Mouse (Mus musculus): Measurements from ENCODE around the gene Duoxa1. TPM values are rescaled to one million over a fixed set of nuclear protein-coding genes. Genes with fewer than 3 reads are reported as not detected.
"Not testable (repeated sequence)": the region's sequence is repeated elsewhere in the genome, so short reads cannot be mapped to it uniquely, and the experiment has no call there.

The Duoxa1 gene
- polyA plus RNA-seq, 1 experiment from 2014 or later, result not detected

- Histone ChIP-seq H3K27ac (ENCODE audit: low read depth, low read length) (no peak overlapping the region), H3K4me1 (ENCODE audit: control insufficient read depth, insufficient read depth, low read length) (peaks cover 12% of the 10 kb centered on the region), H3K9me3 (ENCODE audit: control insufficient read depth, low read length) (no peaks in the 10 kb centered on the region), H3K4me2 (ENCODE audit: low read depth, low read length) (no peak overlapping the region), H3K36me3 (ENCODE audit: control insufficient read depth, insufficient read depth, low read length) (no peaks in the 10 kb centered on the region), H3K9ac (replicated peaks; ENCODE audit: low read depth, low read length) (no peak overlapping the region), H3K27me3 (ENCODE audit: control insufficient read depth, insufficient read depth, low read length) (no peaks in the 10 kb centered on the region), H3K4me3 (ENCODE audit: low read depth, low read length) (no peak overlapping the region)
- WGBS, result 85% methylated on average over 6 of the region's 6 CpGs
- ATAC-seq (ENCODE audit: low read depth), result no peak
Measured at GRCm38 (mm10) chr2:122345106-122345893, 31.8 kb upstream of the Duoxa1 start.

GRCm38 (mm10) chr2:122337291-122337690, 23.8 kb upstream of the Duoxa1 start:
- Histone ChIP-seq H3K4me2 (ENCODE audit: low read depth, low read length) (peak overlapping the region; percentile 16; the same call in 1 of the 2 replicates), H3K27me3 (ENCODE audit: control insufficient read depth, insufficient read depth, low read length) (no peaks in the 10 kb centered on the region), H3K9ac (replicated peaks; ENCODE audit: low read depth, low read length) (no peak overlapping the region), H3K27ac (ENCODE audit: low read depth, low read length) (no peak overlapping the region), H3K4me3 (ENCODE audit: low read depth, low read length) (0 out of 2 replicates have a peak overlapping the region, but pooled peaks have one; percentile 3), H3K36me3 (ENCODE audit: control insufficient read depth, insufficient read depth, low read length) (no peaks in the 10 kb centered on the region), H3K4me1 (ENCODE audit: control insufficient read depth, insufficient read depth, low read length) (no peaks in the 10 kb centered on the region), H3K9me3 (ENCODE audit: control insufficient read depth, low read length) (no peaks in the 10 kb centered on the region)
- 60% methylated on average over 21 of the region's 21 CpGs for WGBS
- peak; percentile 28; the same call in 1 of the 2 replicates for ATAC-seq (ENCODE audit: low read depth)

GRCm38 (mm10) chr2:122334170-122334569, 20.6 kb upstream of the Duoxa1 start:
- Histone ChIP-seq H3K4me2 (ENCODE audit: low read depth, low read length) (no peak overlapping the region), H3K4me3 (ENCODE audit: low read depth, low read length) (no peak overlapping the region), H3K9me3 (ENCODE audit: control insufficient read depth, low read length) (no peaks in the 10 kb centered on the region), H3K4me1 (ENCODE audit: control insufficient read depth, insufficient read depth, low read length) (no peaks in the 10 kb centered on the region), H3K9ac (replicated peaks; ENCODE audit: low read depth, low read length) (no peak overlapping the region), H3K27ac (ENCODE audit: low read depth, low read length) (no peak overlapping the region), H3K27me3 (ENCODE audit: control insufficient read depth, insufficient read depth, low read length) (no peaks in the 10 kb centered on the region), H3K36me3 (ENCODE audit: control insufficient read depth, insufficient read depth, low read length) (no peaks in the 10 kb centered on the region)
- ATAC-seq (ENCODE audit: low read depth), result no peak
- 60% methylated on average over 3 of the region's 3 CpGs for WGBS

- Histone ChIP-seq H3K27ac (ENCODE audit: low read depth, low read length) (no peak overlapping the region), H3K27me3 (ENCODE audit: control insufficient read depth, insufficient read depth, low read length) (no peaks in the 10 kb centered on the region), H3K9ac (replicated peaks; ENCODE audit: low read depth, low read length) (no peak overlapping the region), H3K4me1 (ENCODE audit: control insufficient read depth, insufficient read depth, low read length) (no peaks in the 10 kb centered on the region), H3K4me2 (ENCODE audit: low read depth, low read length) (no peak overlapping the region), H3K4me3 (ENCODE audit: low read depth, low read length) (no peak overlapping the region), H3K36me3 (ENCODE audit: control insufficient read depth, insufficient read depth, low read length) (no peaks in the 10 kb centered on the region), H3K9me3 (ENCODE audit: control insufficient read depth, low read length) (no peaks in the 10 kb centered on the region)
- 91% methylated on average over 3 of the region's 3 CpGs for WGBS
- ATAC-seq (ENCODE audit: low read depth), result no peak
Measured at GRCm38 (mm10) chr2:122332222-122332621, 18.7 kb upstream of the Duoxa1 start.

- H3K9me3 ChIP-seq (ENCODE audit: control insufficient read depth, low read length); H3K27me3 ChIP-seq (ENCODE audit: control insufficient read depth, insufficient read depth, low read length); H3K4me1 ChIP-seq (ENCODE audit: control insufficient read depth, insufficient read depth, low read length); H3K4me2 ChIP-seq (ENCODE audit: low read depth, low read length); H3K27ac ChIP-seq (ENCODE audit: low read depth, low read length); H3K4me3 ChIP-seq (ENCODE audit: low read depth, low read length); ATAC-seq (ENCODE audit: low read depth); H3K36me3 ChIP-seq (ENCODE audit: control insufficient read depth, insufficient read depth, low read length); H3K9ac ChIP-seq (replicated peaks; ENCODE audit: low read depth, low read length): not testable (repeated sequence)
- 81% methylated on average over 5 of the region's 6 CpGs for WGBS
Measured at GRCm38 (mm10) chr2:122330317-122330716, 16.8 kb upstream of the Duoxa1 start.

GRCm38 (mm10) chr2:122327986-122328385, 14.5 kb upstream of the Duoxa1 start:
- no peaks in the 10 kb centered on the region for H3K27me3 ChIP-seq (ENCODE audit: control insufficient read depth, insufficient read depth, low read length)
- H3K9me3 ChIP-seq (ENCODE audit: control insufficient read depth, low read length), result no peaks in the 10 kb centered on the region
- ATAC-seq (ENCODE audit: low read depth), result no peak
- H3K4me2 ChIP-seq (ENCODE audit: low read depth, low read length), result no peak overlapping the region
- H3K4me3 ChIP-seq (ENCODE audit: low read depth, low read length), result no peak overlapping the region
- 67% methylated on average over 3 of the region's 3 CpGs for WGBS
- no peaks in the 10 kb centered on the region for H3K4me1 ChIP-seq (ENCODE audit: control insufficient read depth, insufficient read depth, low read length)
- H3K9ac ChIP-seq (replicated peaks; ENCODE audit: low read depth, low read length), result no peak overlapping the region
- no peak overlapping the region for H3K27ac ChIP-seq (ENCODE audit: low read depth, low read length)
- H3K36me3 ChIP-seq (ENCODE audit: control insufficient read depth, insufficient read depth, low read length), result no peaks in the 10 kb centered on the region

GRCm38 (mm10) chr2:122325361-122325760, 11.8 kb upstream of the Duoxa1 start:
- Histone ChIP-seq H3K9ac (replicated peaks; ENCODE audit: low read depth, low read length) (no peak overlapping the region), H3K36me3 (ENCODE audit: control insufficient read depth, insufficient read depth, low read length) (no peaks in the 10 kb centered on the region), H3K9me3 (ENCODE audit: control insufficient read depth, low read length) (no peaks in the 10 kb centered on the region), H3K4me3 (ENCODE audit: low read depth, low read length) (no peak overlapping the region), H3K27ac (ENCODE audit: low read depth, low read length) (no peak overlapping the region), H3K4me2 (ENCODE audit: low read depth, low read length) (no peak overlapping the region), H3K4me1 (ENCODE audit: control insufficient read depth, insufficient read depth, low read length) (no peaks in the 10 kb centered on the region), H3K27me3 (ENCODE audit: control insufficient read depth, insufficient read depth, low read length) (no peaks in the 10 kb centered on the region)
- whole genome bisulfite sequencing, result 74% methylated on average over 2 of the region's 2 CpGs
- no peak for ATAC-seq (ENCODE audit: low read depth)

GRCm38 (mm10) chr2:122324586-122324985, 11.1 kb upstream of the Duoxa1 start:
- no peak overlapping the region for H3K27ac ChIP-seq (ENCODE audit: low read depth, low read length)
- no peak for ATAC-seq (ENCODE audit: low read depth)
- H3K36me3 ChIP-seq (ENCODE audit: control insufficient read depth, insufficient read depth, low read length), result no peaks in the 10 kb centered on the region
- H3K9ac ChIP-seq (replicated peaks; ENCODE audit: low read depth, low read length), result no peak overlapping the region
- no peaks in the 10 kb centered on the region for H3K27me3 ChIP-seq (ENCODE audit: control insufficient read depth, insufficient read depth, low read length)
- 88% methylated on average over 3 of the region's 3 CpGs for WGBS
- H3K4me3 ChIP-seq (ENCODE audit: low read depth, low read length), result no peak overlapping the region
- H3K9me3 ChIP-seq (ENCODE audit: control insufficient read depth, low read length), result no peaks in the 10 kb centered on the region
- H3K4me1 ChIP-seq (ENCODE audit: control insufficient read depth, insufficient read depth, low read length), result no peaks in the 10 kb centered on the region
- no peak overlapping the region for H3K4me2 ChIP-seq (ENCODE audit: low read depth, low read length)

GRCm38 (mm10) chr2:122323960-122324359, 10.4 kb upstream of the Duoxa1 start:
- H3K4me2 ChIP-seq (ENCODE audit: low read depth, low read length), result no peak overlapping the region
- WGBS, result 68% methylated on average over 3 of the region's 3 CpGs
- no peaks in the 10 kb centered on the region for H3K36me3 ChIP-seq (ENCODE audit: control insufficient read depth, insufficient read depth, low read length)
- no peak overlapping the region for H3K4me3 ChIP-seq (ENCODE audit: low read depth, low read length)
- no peaks in the 10 kb centered on the region for H3K27me3 ChIP-seq (ENCODE audit: control insufficient read depth, insufficient read depth, low read length)
- H3K27ac ChIP-seq (ENCODE audit: low read depth, low read length), result no peak overlapping the region
- no peak for ATAC-seq (ENCODE audit: low read depth)
- no peak overlapping the region for H3K9ac ChIP-seq (replicated peaks; ENCODE audit: low read depth, low read length)
- no peaks in the 10 kb centered on the region for H3K4me1 ChIP-seq (ENCODE audit: control insufficient read depth, insufficient read depth, low read length)
- H3K9me3 ChIP-seq (ENCODE audit: control insufficient read depth, low read length), result no peaks in the 10 kb centered on the region

Measured in neural tube, embryonic 14.5 days (tissue).